Mouse (Mus musculus): ENCODE measurements at regions not wholly inside any gene's neighbourhood (a gene's known extent, or its start where the extent isn't known, plus 50 kb on each side); places are given as distances from the start of the nearest gene placed in this dataset.
A peak's percentile ranks its signal among the peaks of the same experiment; 100 is the strongest.

DNA sequence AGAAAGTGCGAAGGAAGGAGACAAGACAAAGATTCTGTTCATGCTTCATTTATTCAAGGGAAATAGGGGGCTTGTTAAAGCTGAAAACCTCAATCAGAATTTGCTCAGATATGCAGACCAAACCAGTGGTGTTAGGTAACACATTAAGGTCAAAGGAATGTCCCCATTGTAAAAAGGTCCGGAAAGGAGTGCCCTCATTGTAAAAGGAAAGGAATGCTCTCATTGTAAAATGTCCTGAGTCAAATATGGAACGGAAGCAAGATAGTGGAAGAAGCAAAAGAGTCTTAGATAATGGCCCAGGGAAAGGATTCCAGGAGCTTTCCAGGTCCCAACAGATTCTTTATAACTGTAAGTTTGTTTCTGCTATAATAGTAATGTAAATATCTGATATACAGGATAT, 161.2 kb upstream of the Ddi1 start:
- H3ac ChIP-seq (ENCODE audit: control insufficient read depth, insufficient read length), result no peak overlapping the region
- H3K4me2 ChIP-seq (ENCODE audit: low read depth), result peak overlapping the region; percentile 73
- H3K4me3 ChIP-seq, result no peak overlapping the region
- TF ChIP-seq SRF (IDR thresholded peaks at IDR 0.05; ENCODE audit: control insufficient read depth, insufficient read length, low read depth) (no peak), TCF12 (IDR thresholded peaks at IDR 0.05; ENCODE audit: insufficient read depth, poor library complexity, severe bottlenecking) (no peak), REST (IDR thresholded peaks at IDR 0.05; ENCODE audit: insufficient read depth, insufficient read length) (no peak), MYOD1 (IDR thresholded peaks at IDR 0.05; ENCODE audit: control insufficient read depth in 1 of 3, insufficient read length in 2 of 3, low read depth in 2 of 3) (no peak), USF1 (IDR thresholded peaks at IDR 0.05; ENCODE audit: low read depth) (no peak)
- no peaks in the 10 kb centered on the region for H3K27me3 ChIP-seq (ENCODE audit: control insufficient read depth, insufficient read depth, insufficient read length)
- H3K79me2 ChIP-seq (ENCODE audit: control insufficient read depth, insufficient read depth), result no peaks in the 10 kb centered on the region
- H3K36me3 ChIP-seq (ENCODE audit: control insufficient read depth, insufficient read depth), result no peaks in the 10 kb centered on the region

DNA sequence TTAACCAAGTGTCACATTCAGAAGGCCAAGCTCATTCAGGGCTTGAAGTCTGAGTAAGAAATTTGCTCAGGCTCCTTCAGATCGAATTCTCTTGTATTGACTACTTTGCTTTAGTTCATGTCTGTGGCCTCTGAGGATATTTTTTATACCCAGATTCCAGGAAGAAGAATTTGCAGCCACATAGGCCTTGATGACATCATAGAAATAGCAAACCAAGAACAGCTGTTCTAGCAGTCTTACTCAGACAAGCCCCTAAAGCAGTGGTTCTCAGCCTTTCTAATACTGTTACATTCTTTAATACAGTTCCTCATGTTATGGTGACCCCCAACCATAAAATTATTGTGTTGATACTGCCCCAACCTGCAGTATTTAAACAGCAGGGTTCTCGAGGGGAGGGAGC, 160.8 kb upstream of the Ddi1 start:
- peak overlapping the region; percentile 73 for H3K4me2 ChIP-seq (ENCODE audit: low read depth)

More for the DNA sequence above, 160.8 kb upstream of the Ddi1 start:
- no peak overlapping the region for H3ac ChIP-seq (ENCODE audit: control insufficient read depth, insufficient read length)
- no peaks in the 10 kb centered on the region for H3K36me3 ChIP-seq (ENCODE audit: control insufficient read depth, insufficient read depth)
- H3K27me3 ChIP-seq (ENCODE audit: control insufficient read depth, insufficient read depth, insufficient read length), result no peaks in the 10 kb centered on the region
- no peak overlapping the region for H3K4me3 ChIP-seq
- H3K79me2 ChIP-seq (ENCODE audit: control insufficient read depth, insufficient read depth), result no peaks in the 10 kb centered on the region
- TF ChIP-seq MYOG (IDR thresholded peaks at IDR 0.05; ENCODE audit: control insufficient read depth in 1 of 3, insufficient read depth in 1 of 3, insufficient read length in 2 of 3, low read depth in 2 of 3), result peak in 2 of 3 experiments; percentile 22 to 84
- TF ChIP-seq E2F4 (IDR thresholded peaks at IDR 0.05; ENCODE audit: insufficient read depth), result no peak
- peak; percentile 66 to 78 (median 67) for TF ChIP-seq MYOD1 (IDR thresholded peaks at IDR 0.05; ENCODE audit: control insufficient read depth in 1 of 3, insufficient read length in 2 of 3, low read depth in 2 of 3)
- TF ChIP-seq POLR2A (IDR thresholded peaks at IDR 0.05; ENCODE audit: insufficient read length, low read depth), result no peak
- TF ChIP-seq POLR2AphosphoS2 (IDR thresholded peaks at IDR 0.05; ENCODE audit: insufficient read length, low read depth), result no peak
- TF ChIP-seq USF1 (IDR thresholded peaks at IDR 0.05; ENCODE audit: low read depth), result no peak
- TF ChIP-seq TCF12 (IDR thresholded peaks at IDR 0.05; ENCODE audit: insufficient read depth, poor library complexity, severe bottlenecking), result peak; percentile 58
- no peak for TF ChIP-seq SRF (IDR thresholded peaks at IDR 0.05; ENCODE audit: control insufficient read depth, insufficient read length, low read depth)
- TF ChIP-seq CEBPB (IDR thresholded peaks at IDR 0.05; ENCODE audit: insufficient read depth, poor library complexity, severe bottlenecking), result 0 out of 2 replicates have a peak, but pooled peaks have one; percentile 24

All from myocyte (in vitro differentiated cells).